9 mouse cellular contexts compared by ENCODE assay signal in the genomic region with DNA sequence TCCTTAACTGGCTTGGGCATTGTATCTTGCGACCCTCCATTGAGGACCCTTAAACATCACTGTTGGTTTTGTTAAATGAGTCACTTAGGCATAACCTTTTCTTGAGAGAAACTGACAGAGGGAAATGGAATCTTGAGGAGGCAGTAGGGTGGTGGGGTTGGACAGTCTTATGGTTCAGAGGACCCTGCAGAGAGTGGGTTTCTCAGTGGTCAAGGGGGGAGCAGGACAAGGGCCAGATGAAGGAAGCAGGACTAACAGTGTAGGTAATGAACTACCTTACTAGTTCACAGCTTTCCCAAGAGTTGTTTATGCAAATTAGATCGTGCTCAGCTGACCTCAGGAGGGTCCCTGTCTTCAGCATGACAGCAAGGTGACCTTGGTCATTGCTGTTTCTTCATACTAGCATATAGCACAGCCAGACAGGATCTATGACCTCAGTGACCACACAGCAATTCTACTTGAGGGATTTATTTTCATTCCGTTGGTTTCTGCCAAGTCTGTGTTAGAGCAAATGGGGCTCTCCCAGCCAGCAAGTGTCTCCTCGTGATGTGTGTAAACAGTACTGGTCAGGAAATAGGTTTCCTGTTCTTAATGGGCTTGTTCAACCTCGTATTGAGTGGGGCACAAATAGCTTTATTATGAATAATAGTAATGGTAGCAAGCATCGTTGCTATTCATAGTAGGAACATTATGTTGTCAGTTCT.
DNase-seq lines count a peak whose midpoint lies in the region; ATAC-seq and TF ChIP-seq lines count a peak whose summit lies in the region.
"Had no signal": no experiment of that assay in that cellular context is flagged by ENCODE, and none has a peak within 500 bp of the region (broad histone marks: within the 10 kb centered on the region; RNA-seq: fewer than 3 reads in every experiment).

No protein-coding gene starts in this region.

- H3K27me3 ChIP-seq in midbrain, embryonic 14.5 days (ENCODE audit: control insufficient read depth, insufficient read depth, low read length), result no peaks in the 10 kb centered on the region
- H3K27me3 ChIP-seq: embryonic facial prominence, embryonic 12.5 days; liver, embryonic 13.5 days had no signal

- peaks cover 10% of the 10 kb centered on the region for H3K4me1 ChIP-seq in midbrain, embryonic 14.5 days (ENCODE audit: control insufficient read depth, insufficient read depth, low read length)
- H3K4me1 ChIP-seq: embryonic facial prominence, embryonic 12.5 days; liver, embryonic 13.5 days had no signal

- H3K4me2 ChIP-seq in midbrain, embryonic 14.5 days (ENCODE audit: low read length), result no peak overlapping the region
- H3K4me2 ChIP-seq: liver, embryonic 13.5 days had no signal

- no peaks in the 10 kb centered on the region for H3K36me3 ChIP-seq in midbrain, embryonic 14.5 days (ENCODE audit: control insufficient read depth, insufficient read depth, low read length)
- H3K36me3 ChIP-seq: embryonic facial prominence, embryonic 12.5 days; liver, embryonic 13.5 days had no signal

- H3K9me3 ChIP-seq in midbrain, embryonic 14.5 days (ENCODE audit: control insufficient read depth, low read length), result no peaks in the 10 kb centered on the region
- H3K9me3 ChIP-seq: embryonic facial prominence, embryonic 12.5 days; liver, embryonic 13.5 days had no signal

- H3K9ac ChIP-seq in midbrain, embryonic 14.5 days (replicated peaks; ENCODE audit: low read length), result no peak overlapping the region
- H3K9ac ChIP-seq: embryonic facial prominence, embryonic 12.5 days; liver, embryonic 13.5 days had no signal

- no peak overlapping the region for H3K4me3 ChIP-seq in layer of hippocampus, adult 2 months
- H3K4me3 ChIP-seq in midbrain, embryonic 14.5 days (replicated peaks; ENCODE audit: low read depth, low read length), result no peak overlapping the region
- H3K4me3 ChIP-seq: embryonic facial prominence, embryonic 12.5 days; liver, embryonic 13.5 days had no signal

- H3K27ac ChIP-seq in layer of hippocampus, adult 2 months, result peak overlapping the region; percentile 91; the same call in 1 of the 2 replicates
- no peak overlapping the region for H3K27ac ChIP-seq in midbrain, embryonic 14.5 days (replicated peaks; ENCODE audit: low read depth, low read length)
- H3K27ac ChIP-seq: embryonic facial prominence, embryonic 12.5 days; liver, embryonic 13.5 days had no signal

- no peak for TF ChIP-seq CTCF in layer of hippocampus, adult 2 months (conservative IDR thresholded peaks at IDR 0.05)

- DNase-seq in layer of hippocampus, adult 2 months (ENCODE audit: low spot score in 2 of 2), result no peak
- DNase-seq in layer of hippocampus, postnatal 25 days (ENCODE audit: extremely low spot score in 1 of 2, low spot score in 1 of 2), result no peak
- peak; percentile 4 for DNase-seq in kidney, adult 11 months
- DNase-seq in kidney, postnatal 36 days, result peak; percentile 2 to 14
- DNase-seq in midbrain, embryonic 14.5 days, result no peak
- DNase-seq in c-Kit-positive CD71-positive TER-119-positive erythroid progenitor cells, embryonic 14.5 days (ENCODE audit: low spot score), result no peak

- WGBS in midbrain, embryonic 14.5 days, result 72% methylated on average over 6 of the region's 6 CpGs

- 0 out of 2 replicates have a peak, but pooled peaks have one; percentile 38 for ATAC-seq in midbrain, embryonic 14.5 days (ENCODE audit: low FRiP score, low TSS enrichment)
- ATAC-seq in frontal cortex, adult (ENCODE audit: low TSS enrichment), result no peak

Comparison
In these comparisons a context has a peak if more than half of its experiments do, and no peak if none do; other contexts are left out.
1. DNase-seq: peak in kidney, adult 11 months (single experiment) and kidney, postnatal 36 days (2 of 2); none in layer of hippocampus, adult 2 months (0 of 2), layer of hippocampus, postnatal 25 days (0 of 2), midbrain, embryonic 14.5 days (single experiment) and c-Kit-positive CD71-positive TER-119-positive erythroid progenitor cells, embryonic 14.5 days (single experiment).